Mouse (Mus musculus) MEL (cell line): ENCODE measurements around the gene Tmem201. TPM values are rescaled to one million over a fixed set of nuclear protein-coding genes. Genes with fewer than 3 reads are reported as not detected.

Experiments used
- DNase-seq: peaks from one replicate; pipeline ENCODE4 v3.0.0; 2011; ENCODE audit warnings: low read depth, low spot score
- H3K27ac ChIP-seq: 2 replicates; pipeline ENCODE4 v1.5.1; 2012; ENCODE audit warnings: low read depth, mild to moderate bottlenecking, control low read depth, low read length, moderate library complexity; ENCODE audit not compliant: control insufficient read depth
- H3K27me3 ChIP-seq, 2 experiments: fragments of 150-350 bp in 1 of 2; sonication (generic) in 1 of 2; 2 replicates each; pipeline ENCODE4 v1.6.1; 2012; ENCODE audit warnings: low read length in 2 of 2, mild to moderate bottlenecking in 2 of 2, improper control_type of control experiment in 1 of 2, moderate library complexity in 1 of 2; ENCODE audit not compliant: insufficient read depth in 2 of 2, control insufficient read depth in 1 of 2
- H3K36me3 ChIP-seq, 2 experiments: 2 replicates each; pipeline ENCODE4 v1.6.1; 2012 to 2014; ENCODE audit warnings: low read length in 2 of 2, improper control_type of control experiment in 1 of 2, inconsistent platforms in 1 of 2, mild to moderate bottlenecking in 1 of 2; ENCODE audit not compliant: insufficient read depth in 2 of 2, control insufficient read depth in 1 of 2
- H3K4me1 ChIP-seq, 2 experiments: fragments of 150-350 bp in 1 of 2; sonication (generic) in 1 of 2; 2 replicates each; pipeline ENCODE4 v1.6.1; 2012; ENCODE audit warnings: low read length in 2 of 2, improper control_type of control experiment in 1 of 2, mild to moderate bottlenecking in 1 of 2; ENCODE audit not compliant: insufficient read depth in 2 of 2, control insufficient read depth in 1 of 2
- H3K4me3 ChIP-seq, 2 experiments: fragments of 150-350 bp in 1 of 2; sonication (generic) in 1 of 2; 2 replicates each; pipeline ENCODE4 v1.5.1; 2012; ENCODE audit warnings: low read depth in 2 of 2, low read length in 2 of 2, mild to moderate bottlenecking in 2 of 2, moderate library complexity in 2 of 2, control low read depth in 1 of 2, improper control_type of control experiment in 1 of 2; ENCODE audit not compliant: control insufficient read depth in 1 of 2, insufficient read depth in 1 of 2
- H3K79me2 ChIP-seq: 2 replicates; pipeline ENCODE4 v1.6.1; 2012; ENCODE audit warnings: mild to moderate bottlenecking, low read length, moderate library complexity; ENCODE audit not compliant: control insufficient read depth, poor library complexity, insufficient read depth
- H3K9ac ChIP-seq: 2 replicates; pipeline ENCODE4 v1.6.1; 2012; ENCODE audit warnings: low read depth, mild to moderate bottlenecking, control low read depth, low read length, moderate library complexity; ENCODE audit not compliant: control insufficient read depth, poor library complexity, severe bottlenecking
- H3K9me3 ChIP-seq: fragments of 150-350 bp; sonication (generic); replicated peaks from 2 replicates; pipeline ENCODE4 v1.6.1; 2012; ENCODE audit warnings: mild to moderate bottlenecking, low read length, improper control_type of control experiment, moderate library complexity; ENCODE audit not compliant: insufficient read depth
- CHD2 ChIP-seq: IDR thresholded peaks from 2 replicates; pipeline ENCODE4 v1.6.1; 2011; ENCODE audit warnings: low read length, improper control_type of control experiment
- CTCF ChIP-seq, 3 experiments: IDR thresholded peaks in 2 of 3; conservative IDR thresholded peaks in 1 of 3; 2 replicates each; pipeline ENCODE4 v1.5.1; 2011 to 2012; ENCODE audit warnings: low read length in 3 of 3, low read depth in 2 of 3, mild to moderate bottlenecking in 2 of 3, improper control_type of control experiment in 1 of 3, inconsistent platforms in 1 of 3, mixed read lengths in 1 of 3, moderate library complexity in 1 of 3; ENCODE audit not compliant: control insufficient read depth in 1 of 3, insufficient read depth in 1 of 3, poor library complexity in 1 of 3, severe bottlenecking in 1 of 3
- E2F4 ChIP-seq: IDR thresholded peaks from 2 replicates; pipeline ENCODE4 v1.6.1; 2011; ENCODE audit warnings: low read depth, low read length, improper control_type of control experiment, borderline replicate concordance
- ELF1 ChIP-seq: IDR thresholded peaks from 2 replicates; pipeline ENCODE4 v1.6.1; 2014; ENCODE audit warnings: low read depth, mild to moderate bottlenecking, inconsistent platforms, low read length, improper control_type of control experiment, moderate library complexity
- EP300 ChIP-seq, 2 experiments: IDR thresholded peaks; 2 replicates each; pipeline ENCODE4 v1.6.1; 2011; ENCODE audit warnings: improper control_type of control experiment in 2 of 2, low read length in 2 of 2, low read depth in 1 of 2, mild to moderate bottlenecking in 1 of 2
- GABPA ChIP-seq: IDR thresholded peaks from 2 replicates; pipeline ENCODE4 v1.6.1; 2012; ENCODE audit warnings: low read depth, mild to moderate bottlenecking, inconsistent platforms, low read length, improper control_type of control experiment, moderate library complexity
- GATA1 ChIP-seq: IDR thresholded peaks from 2 replicates; pipeline ENCODE4 v1.6.1; 2011; ENCODE audit warnings: low read depth, low read length, improper control_type of control experiment
- HCFC1 ChIP-seq: IDR thresholded peaks from 2 replicates; pipeline ENCODE4 v1.6.1; 2012; ENCODE audit warnings: low read depth, mild to moderate bottlenecking, inconsistent platforms, low read length, improper control_type of control experiment, moderate library complexity
- KAT2A ChIP-seq: conservative IDR thresholded peaks from 2 replicates; pipeline ENCODE4 v1.6.1; 2012; ENCODE audit warnings: low read depth, low read length, improper control_type of control experiment, inconsistent platforms
- MAFK ChIP-seq: IDR thresholded peaks from 2 replicates; pipeline ENCODE4 v1.6.1; 2011; ENCODE audit warnings: low read depth, mild to moderate bottlenecking, low read length, improper control_type of control experiment, borderline replicate concordance
- MXI1 ChIP-seq: IDR thresholded peaks from 2 replicates; pipeline ENCODE4 v1.6.1; 2011; ENCODE audit warnings: mild to moderate bottlenecking, low read depth, low read length, improper control_type of control experiment
- MYC ChIP-seq: IDR thresholded peaks from 2 replicates; pipeline ENCODE4 v1.6.1; 2011; ENCODE audit warnings: low read depth, mild to moderate bottlenecking, low read length, improper control_type of control experiment, moderate library complexity
- NELFE ChIP-seq: IDR thresholded peaks from 2 replicates; pipeline ENCODE4 v1.6.1; 2011; ENCODE audit warnings: low read depth, low read length, improper control_type of control experiment
- POLR2A ChIP-seq, 2 experiments: IDR thresholded peaks; 2 replicates each; pipeline ENCODE4 v1.6.1; 2011 to 2012; ENCODE audit warnings: low read length in 2 of 2, mild to moderate bottlenecking in 2 of 2, control low read depth in 1 of 2, improper control_type of control experiment in 1 of 2, low read depth in 1 of 2, moderate library complexity in 1 of 2; ENCODE audit not compliant: control insufficient read depth in 1 of 2, insufficient read depth in 1 of 2, poor library complexity in 1 of 2
- POLR2AphosphoS2 ChIP-seq: IDR thresholded peaks from 2 replicates; pipeline ENCODE4 v1.6.1; 2011; ENCODE audit warnings: low read length, improper control_type of control experiment
- POLR2AphosphoS5 ChIP-seq: IDR thresholded peaks from 2 replicates; pipeline ENCODE4 v1.6.1; 2012; ENCODE audit warnings: low read depth, borderline replicate concordance, mild to moderate bottlenecking, inconsistent platforms, low read length, moderate library complexity, mixed read lengths
- RAD21 ChIP-seq: IDR thresholded peaks from 2 replicates; pipeline ENCODE4 v1.6.1; 2011; ENCODE audit warnings: mild to moderate bottlenecking, low read depth, low read length, improper control_type of control experiment
- SMC3 ChIP-seq: IDR thresholded peaks from 2 replicates; pipeline ENCODE4 v1.6.1; 2011; ENCODE audit warnings: low read depth, low read length, improper control_type of control experiment
- TAL1 ChIP-seq: IDR thresholded peaks from 2 replicates; pipeline ENCODE4 v1.6.1; 2012; ENCODE audit warnings: mild to moderate bottlenecking, inconsistent platforms, low read length, moderate library complexity, mixed read lengths
- TBP ChIP-seq: IDR thresholded peaks from 2 replicates; pipeline ENCODE4 v1.8.0; 2011; ENCODE audit warnings: low read depth, low read length, improper control_type of control experiment
- TCF12 ChIP-seq: IDR thresholded peaks from 2 replicates; pipeline ENCODE4 v1.6.1; 2014; ENCODE audit warnings: low read depth, mild to moderate bottlenecking, inconsistent platforms, low read length, improper control_type of control experiment, moderate library complexity
- UBTF ChIP-seq: IDR thresholded peaks from 2 replicates; pipeline ENCODE4 v1.6.1; 2012; ENCODE audit warnings: low read depth, mild to moderate bottlenecking, inconsistent platforms, low read length, improper control_type of control experiment, moderate library complexity, borderline replicate concordance; ENCODE audit not compliant: insufficient read depth
- USF1 ChIP-seq: IDR thresholded peaks from 2 replicates; pipeline ENCODE4 v1.6.1; 2014; ENCODE audit warnings: low read depth, mild to moderate bottlenecking, inconsistent platforms, low read length, improper control_type of control experiment, moderate library complexity
- ZC3H11A ChIP-seq: IDR thresholded peaks from 2 replicates; pipeline ENCODE4 v1.6.1; 2012; ENCODE audit warnings: low read depth, mild to moderate bottlenecking, inconsistent platforms, low read length, improper control_type of control experiment
- ZKSCAN1 ChIP-seq: IDR thresholded peaks from 2 replicates; pipeline ENCODE4 v1.6.1; 2012; ENCODE audit warnings: low read depth, mild to moderate bottlenecking, inconsistent platforms, low read length, improper control_type of control experiment, moderate library complexity
- ZMIZ1 ChIP-seq: IDR thresholded peaks from 2 replicates; pipeline ENCODE4 v1.6.1; 2012; ENCODE audit warnings: low read depth, mild to moderate bottlenecking, inconsistent platforms, low read length, improper control_type of control experiment, moderate library complexity
- ZNF384 ChIP-seq: IDR thresholded peaks from 2 replicates; pipeline ENCODE4 v1.6.1; 2012; ENCODE audit warnings: low read depth, mild to moderate bottlenecking, inconsistent platforms, low read length, improper control_type of control experiment
- polyA plus RNA-seq, 2 experiments: library from polyadenylated mRNA; stranded (reverse) in 1 of 2; unstranded in 1 of 2; fragments of >175 nt in 1 of 2; fragments of >200 nt in 1 of 2; gene quantifications; 2 replicates each; pipeline versions ENCODE4 v1.2.1 to v1.2.4; 2012; ENCODE audit warnings: low replicate concordance in 2 of 2, low read depth in 1 of 2; ENCODE audit not compliant: insufficient read length in 2 of 2, insufficient read depth in 1 of 2, missing spikeins in 1 of 2
- total RNA-seq: library from RNA; depleted of rRNA; stranded (reverse); fragments of 300-350 nt; gene quantifications from 2 replicates; pipeline ENCODE4 v1.2.3, GENCODE M21; 2012

Gene Tmem201
- total and polyA plus RNA-seq, 3 experiments: 31.5 to 60.6 TPM; not detected in 1

DNA sequence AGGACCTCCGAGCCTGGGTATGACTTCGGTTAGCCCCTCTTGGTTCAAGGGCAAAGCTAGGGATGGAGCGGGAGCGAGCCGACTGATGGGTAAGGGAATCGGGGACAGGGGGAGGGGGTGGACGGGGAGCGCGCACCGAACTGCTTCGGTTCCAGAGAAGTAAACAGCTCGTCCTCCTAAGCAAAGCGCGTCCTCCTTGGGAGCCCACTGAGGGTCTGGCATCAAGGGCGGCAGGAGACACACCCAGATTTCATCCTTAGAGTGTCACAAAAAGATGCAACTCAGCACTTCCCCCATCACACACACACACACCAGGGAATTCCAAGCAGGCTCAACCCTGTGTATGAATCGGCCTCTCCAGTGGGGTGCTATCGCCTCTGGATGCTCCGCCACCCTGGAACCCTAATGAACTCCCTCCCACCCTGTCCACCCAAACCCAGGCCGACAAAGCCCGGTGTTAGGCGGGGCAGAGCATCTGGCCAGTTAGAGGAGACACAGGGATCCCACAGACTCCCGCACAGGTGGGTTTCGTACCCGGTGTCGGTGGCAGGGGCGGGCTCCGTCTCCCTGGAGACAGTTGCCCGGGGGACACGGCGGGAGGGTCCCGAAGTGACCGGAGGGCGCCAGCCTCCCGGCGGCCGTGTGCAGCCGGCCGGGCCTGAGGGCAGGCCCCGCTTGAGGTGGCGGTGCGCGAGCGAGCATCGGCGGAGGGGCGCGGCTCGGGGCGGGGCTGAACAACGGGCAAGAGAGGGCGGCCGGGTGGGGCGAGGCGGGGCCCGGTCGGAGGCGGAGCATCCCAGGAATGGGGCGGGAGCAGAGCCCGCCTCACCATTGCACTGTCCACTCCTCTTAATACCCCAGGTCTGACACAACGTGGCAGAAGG lies 62.2 kb downstream of the Tmem201 start:
- no peaks in the 10 kb centered on the region for H3K4me1 ChIP-seq
- H3K9ac ChIP-seq: no peak overlapping the region
- H3K27ac ChIP-seq: no peak overlapping the region
- H3K79me2 ChIP-seq: no peaks in the 10 kb centered on the region
- no peak for DNase-seq
- no peak overlapping the region for H3K4me3 ChIP-seq
- peaks cover 0 to 4% of the 10 kb centered on the region in 2 experiments; a peak in 2 of 4 replicates for H3K36me3 ChIP-seq
- TF ChIP-seq POLR2AphosphoS5: no peak
- TF ChIP-seq USF1: no peak
- no peak for TF ChIP-seq KAT2A
- no peak for TF ChIP-seq SMC3
- no peak for TF ChIP-seq TBP
- TF ChIP-seq, all 39 proteins: peak for 0
- Histone ChIP-seq H3K27me3 (no peaks in the 10 kb centered on the region), H3K9me3 (no peaks in the 10 kb centered on the region)

DNA sequence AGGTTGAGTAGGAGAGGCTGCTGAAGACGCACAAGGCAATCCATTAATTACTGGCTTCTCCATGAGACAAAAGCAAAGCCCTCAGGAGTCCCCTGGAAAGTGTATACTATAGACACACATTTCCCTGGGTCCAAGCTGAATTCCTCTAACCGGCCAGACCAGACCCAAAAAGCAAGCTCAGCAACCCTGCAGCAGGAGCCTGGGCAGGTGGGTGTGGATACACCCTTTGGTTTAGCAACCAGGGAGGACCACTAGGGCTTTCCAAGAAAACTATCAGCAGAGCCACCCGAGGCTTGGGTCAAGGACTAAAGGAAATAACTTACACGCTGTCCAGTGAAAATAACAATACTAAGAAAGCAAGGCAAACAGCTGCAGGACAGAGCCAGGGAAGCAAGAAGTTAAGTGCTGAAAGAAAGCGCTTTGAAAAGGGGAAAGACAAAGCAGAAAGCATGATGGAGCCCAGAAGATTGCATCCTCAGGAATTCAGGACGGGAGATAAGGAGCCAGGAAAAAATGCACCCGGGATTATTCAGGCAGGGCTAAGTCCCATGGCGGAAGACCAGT lies 62.9 kb downstream of the Tmem201 start:
- H3K4me3 ChIP-seq: no peak overlapping the region

DNA sequence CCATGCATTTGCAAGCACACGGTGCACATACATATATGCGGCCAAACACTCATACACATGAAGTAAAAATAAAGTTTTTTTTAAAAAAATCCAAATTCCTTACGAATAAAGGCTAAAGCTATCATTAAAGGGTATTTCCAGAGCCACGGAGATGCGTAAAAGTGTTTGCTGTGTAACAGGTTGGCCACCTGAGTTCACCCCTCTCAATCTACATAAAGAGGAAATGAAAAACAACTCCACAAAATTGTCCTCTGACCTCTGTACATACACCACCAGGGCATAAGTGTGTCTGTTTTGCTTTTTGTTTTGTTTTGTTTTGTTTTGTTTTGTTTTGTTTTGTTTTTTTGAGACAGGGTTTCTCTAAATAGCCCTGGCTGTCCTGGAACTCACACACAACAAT lies 65.1 kb downstream of the Tmem201 start:
- Histone ChIP-seq H3K9me3 (no peaks in the 10 kb centered on the region), H3K27me3 (no peaks in the 10 kb centered on the region), H3K36me3 (peaks cover 0 to 7% of the 10 kb centered on the region in 2 experiments; a peak in 2 of 4 replicates), H3K9ac (no peak overlapping the region), H3K4me3 (no peak overlapping the region), H3K79me2 (no peaks in the 10 kb centered on the region), H3K4me1 (no peaks in the 10 kb centered on the region), H3K27ac (no peak overlapping the region)
- no peak for DNase-seq
- no peak for TF ChIP-seq POLR2AphosphoS5
- TF ChIP-seq USF1: no peak
- no peak for TF ChIP-seq TAL1
- TF ChIP-seq E2F4: no peak
- TF ChIP-seq NELFE: no peak
- TF ChIP-seq ZMIZ1: no peak
- no peak for TF ChIP-seq POLR2A (IDR thresholded peaks at IDR 0.05; ENCODE audit: control insufficient read depth in 1 of 2, insufficient read depth in 1 of 2, low read depth in 1 of 2, low read length in 2 of 2, poor library complexity in 1 of 2)
- no peak for TF ChIP-seq RAD21
- no peak for TF ChIP-seq MYC
- no peak for TF ChIP-seq HCFC1
- no peak for TF ChIP-seq ZNF384
- TF ChIP-seq GATA1: no peak
- no peak for TF ChIP-seq ZC3H11A
- no peak for TF ChIP-seq ELF1
- TF ChIP-seq POLR2AphosphoS2: no peak
- TF ChIP-seq MXI1: no peak

More for the DNA sequence above, 62.9 kb downstream of the Tmem201 start:
- TF ChIP-seq CTCF (IDR thresholded peaks at IDR 0.05 in 2 of 3, conservative IDR thresholded peaks at IDR 0.05 in 1 of 3; ENCODE audit: control insufficient read depth in 1 of 3, insufficient read depth in 1 of 3, low read depth in 2 of 3, low read length in 3 of 3, poor library complexity in 1 of 3, severe bottlenecking in 1 of 3) (no peak), SMC3 (no peak), ELF1 (no peak), TCF12 (no peak), MAFK (no peak), POLR2A (IDR thresholded peaks at IDR 0.05; ENCODE audit: control insufficient read depth in 1 of 2, insufficient read depth in 1 of 2, low read depth in 1 of 2, low read length in 2 of 2, poor library complexity in 1 of 2) (no peak), POLR2AphosphoS5 (no peak), CHD2 (no peak), UBTF (no peak), NELFE (no peak), ZKSCAN1 (no peak), ZMIZ1 (no peak), USF1 (no peak), RAD21 (no peak), TAL1 (no peak), EP300 (IDR thresholded peaks at IDR 0.05; ENCODE audit: low read depth in 1 of 2, low read length in 2 of 2) (no peak), GABPA (no peak)
- Histone ChIP-seq H3K9me3 (no peaks in the 10 kb centered on the region), H3K79me2 (no peaks in the 10 kb centered on the region), H3K27ac (no peak overlapping the region), H3K9ac (no peak overlapping the region), H3K4me1 (no peaks in the 10 kb centered on the region), H3K36me3 (peaks cover 0 to 7% of the 10 kb centered on the region in 2 experiments; a peak in 2 of 4 replicates), H3K27me3 (no peaks in the 10 kb centered on the region)
- no peak for DNase-seq
